Mouse (Mus musculus) G1E (cell line): Measurements from ENCODE around the gene Anxa4.

Source experiments
- CTCF ChIP-seq: IDR thresholded peaks from 2 replicates; pipeline ENCODE4 v1.5.1; 2012; ENCODE audit warnings: low read depth, low read length, inconsistent platforms, mixed read lengths
- GATA1 ChIP-seq: IDR thresholded peaks from 2 replicates; pipeline ENCODE4 v1.6.1; 2012; ENCODE audit warnings: borderline replicate concordance, low read length, inconsistent platforms, mixed read lengths
- TAL1 ChIP-seq: conservative IDR thresholded peaks from 2 replicates; pipeline ENCODE4 v1.6.1; 2012; ENCODE audit warnings: low read depth, low read length, inconsistent platforms, mixed read lengths

- TF ChIP-seq CTCF: no peak
- no peak for TF ChIP-seq TAL1
- no peak for TF ChIP-seq GATA1
Observed at GRCm38 (mm10) chr6:86708072-86708774, 85.2 kb downstream of the Anxa4 start.
